Mouse (Mus musculus): ENCODE measurements around the gene Slc25a19.

- no peak for TF ChIP-seq POLR2A (IDR thresholded peaks at IDR 0.05; ENCODE audit: low read depth, low read length)
- TF ChIP-seq CTCF (IDR thresholded peaks at IDR 0.05; ENCODE audit: borderline replicate concordance, insufficient read depth, low read length): no peak
Observed at GRCm38 (mm10) chr11:115598309-115598708, 29.8 kb downstream of the Slc25a19 start.
